Mouse (Mus musculus): ENCODE data around the gene Ston1. TPM values are rescaled to one million over a fixed set of nuclear protein-coding genes. Genes with fewer than 3 reads are reported as not detected.

The Ston1 gene
- polyA plus RNA-seq, 1 experiment, result 16.6 TPM

DNA sequence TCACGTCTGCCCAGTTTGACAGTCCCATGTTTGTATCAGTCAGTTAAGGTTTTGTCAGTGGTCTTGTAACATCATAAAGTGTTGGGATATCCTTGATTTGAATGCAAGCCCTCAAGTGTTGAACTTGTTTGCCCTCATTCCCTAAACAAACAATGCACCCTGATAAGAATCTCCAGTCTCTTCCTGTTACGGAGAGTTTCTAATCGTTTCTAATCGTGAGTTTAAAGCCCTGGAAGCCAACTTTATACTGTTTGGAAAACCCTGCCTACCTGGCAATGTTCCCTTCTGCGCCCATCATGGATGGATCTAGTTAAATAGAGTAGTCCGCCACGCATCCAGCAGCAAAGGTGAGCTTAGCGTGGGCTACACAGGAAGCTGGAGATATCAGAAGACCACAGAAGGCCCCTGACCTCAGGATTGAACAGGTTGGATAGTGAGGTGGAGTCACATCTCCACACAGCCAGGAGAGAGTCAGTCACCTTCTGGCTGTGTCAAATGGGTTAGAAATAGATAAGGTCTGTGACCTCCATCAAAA is 3.1 kb downstream of the Ston1 start:
- no peaks in the 10 kb centered on the region for H3K27me3 ChIP-seq (ENCODE audit: control insufficient read depth, insufficient read depth, insufficient read length)
- no peak overlapping the region for H3K4me3 ChIP-seq
- TF ChIP-seq TCF12 (IDR thresholded peaks at IDR 0.05; ENCODE audit: insufficient read depth, poor library complexity, severe bottlenecking), result no peak
- TF ChIP-seq POLR2A (IDR thresholded peaks at IDR 0.05; ENCODE audit: insufficient read length, low read depth), result no peak
- no peak for TF ChIP-seq SRF (IDR thresholded peaks at IDR 0.05; ENCODE audit: control insufficient read depth, insufficient read length, low read depth)
- no peak for TF ChIP-seq MYOD1 (IDR thresholded peaks at IDR 0.05; ENCODE audit: control insufficient read depth in 1 of 3, insufficient read length in 2 of 3, low read depth in 2 of 3)
- no peak for TF ChIP-seq E2F4 (IDR thresholded peaks at IDR 0.05; ENCODE audit: insufficient read depth)
- TF ChIP-seq MYOG (IDR thresholded peaks at IDR 0.05; ENCODE audit: control insufficient read depth in 1 of 3, insufficient read depth in 1 of 3, insufficient read length in 2 of 3, low read depth in 2 of 3), result no peak
- TF ChIP-seq REST (IDR thresholded peaks at IDR 0.05; ENCODE audit: insufficient read depth, insufficient read length), result no peak
- no peak overlapping the region for H3ac ChIP-seq (ENCODE audit: control insufficient read depth, insufficient read length)
- H3K36me3 ChIP-seq (ENCODE audit: control insufficient read depth, insufficient read depth), result no peaks in the 10 kb centered on the region
- peaks cover 44% of the 10 kb centered on the region for H3K79me2 ChIP-seq (ENCODE audit: control insufficient read depth, insufficient read depth)
- H3K4me2 ChIP-seq (ENCODE audit: low read depth), result no peak overlapping the region

DNA sequence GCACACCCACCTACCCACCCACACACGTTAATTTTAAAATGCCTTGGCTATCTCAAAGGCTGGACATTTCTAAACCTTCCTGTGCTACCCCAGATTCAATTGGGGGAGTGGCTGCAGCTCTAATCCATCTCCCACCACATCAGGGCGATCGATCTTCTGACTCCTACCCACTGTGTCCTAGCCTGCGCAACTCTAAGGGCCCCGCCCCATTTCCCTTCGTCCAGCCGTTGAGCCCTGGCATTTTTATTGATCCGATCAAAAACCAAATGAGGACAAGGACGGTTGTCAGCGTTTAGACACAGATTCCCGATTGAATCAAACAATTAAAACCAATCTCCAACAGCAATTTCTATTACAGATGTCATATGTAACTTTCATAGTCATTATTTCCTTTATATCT is 6.5 kb downstream of the Ston1 start:
- TF ChIP-seq TCF12 (IDR thresholded peaks at IDR 0.05; ENCODE audit: insufficient read depth, poor library complexity, severe bottlenecking) (no peak), USF1 (IDR thresholded peaks at IDR 0.05; ENCODE audit: low read depth) (no peak), POLR2A (IDR thresholded peaks at IDR 0.05; ENCODE audit: insufficient read length, low read depth) (no peak), MAX (IDR thresholded peaks at IDR 0.05; ENCODE audit: low read depth) (no peak), REST (IDR thresholded peaks at IDR 0.05; ENCODE audit: insufficient read depth, insufficient read length) (no peak), MYOG (IDR thresholded peaks at IDR 0.05; ENCODE audit: control insufficient read depth in 1 of 3, insufficient read depth in 1 of 3, insufficient read length in 2 of 3, low read depth in 2 of 3) (no peak), SRF (IDR thresholded peaks at IDR 0.05; ENCODE audit: control insufficient read depth, insufficient read length, low read depth) (no peak), TCF3 (IDR thresholded peaks at IDR 0.05; ENCODE audit: insufficient read length, low read depth) (no peak), POLR2AphosphoS2 (IDR thresholded peaks at IDR 0.05; ENCODE audit: insufficient read length, low read depth) (no peak), CEBPB (IDR thresholded peaks at IDR 0.05; ENCODE audit: insufficient read depth, poor library complexity, severe bottlenecking) (no peak), E2F4 (IDR thresholded peaks at IDR 0.05; ENCODE audit: insufficient read depth) (no peak), MYOD1 (IDR thresholded peaks at IDR 0.05; ENCODE audit: control insufficient read depth in 1 of 3, insufficient read length in 2 of 3, low read depth in 2 of 3) (no peak)
- Histone ChIP-seq H3K27me3 (ENCODE audit: control insufficient read depth, insufficient read depth, insufficient read length) (no peaks in the 10 kb centered on the region), H3K4me2 (ENCODE audit: low read depth) (no peak overlapping the region), H3K4me3 (no peak overlapping the region), H3K36me3 (ENCODE audit: control insufficient read depth, insufficient read depth) (no peaks in the 10 kb centered on the region), H3ac (ENCODE audit: control insufficient read depth, insufficient read length) (no peak overlapping the region), H3K79me2 (ENCODE audit: control insufficient read depth, insufficient read depth) (peaks cover 47% of the 10 kb centered on the region)

DNA sequence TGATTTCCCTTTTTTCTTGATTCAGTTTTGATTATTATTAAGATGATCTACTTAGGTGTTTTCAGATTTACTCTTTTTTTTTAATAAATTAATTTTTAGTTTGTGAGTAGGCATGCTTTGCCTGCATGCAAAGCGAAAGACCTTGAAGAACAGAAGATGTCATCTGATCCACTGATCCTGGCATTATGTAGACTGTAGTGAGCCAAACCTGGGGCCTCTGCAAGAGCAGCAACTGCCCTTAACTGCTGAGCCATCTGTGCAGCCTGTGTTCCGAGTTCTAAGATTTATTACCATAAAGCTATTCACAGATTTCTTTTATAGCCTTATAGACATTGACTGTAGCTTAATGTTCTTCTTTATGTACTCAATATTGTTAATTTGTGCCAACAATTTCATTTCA is 8.6 kb downstream of the Ston1 start:
- Histone ChIP-seq H3K4me3 (no peak overlapping the region), H3ac (ENCODE audit: control insufficient read depth, insufficient read length) (no peak overlapping the region), H3K36me3 (ENCODE audit: control insufficient read depth, insufficient read depth) (no peaks in the 10 kb centered on the region), H3K27me3 (ENCODE audit: control insufficient read depth, insufficient read depth, insufficient read length) (no peaks in the 10 kb centered on the region), H3K4me2 (ENCODE audit: low read depth) (no peak overlapping the region), H3K79me2 (ENCODE audit: control insufficient read depth, insufficient read depth) (peaks cover 40% of the 10 kb centered on the region)
- no peak for TF ChIP-seq TCF12 (IDR thresholded peaks at IDR 0.05; ENCODE audit: insufficient read depth, poor library complexity, severe bottlenecking)
- TF ChIP-seq CEBPB (IDR thresholded peaks at IDR 0.05; ENCODE audit: insufficient read depth, poor library complexity, severe bottlenecking), result no peak
- TF ChIP-seq POLR2A (IDR thresholded peaks at IDR 0.05; ENCODE audit: insufficient read length, low read depth), result no peak

DNA sequence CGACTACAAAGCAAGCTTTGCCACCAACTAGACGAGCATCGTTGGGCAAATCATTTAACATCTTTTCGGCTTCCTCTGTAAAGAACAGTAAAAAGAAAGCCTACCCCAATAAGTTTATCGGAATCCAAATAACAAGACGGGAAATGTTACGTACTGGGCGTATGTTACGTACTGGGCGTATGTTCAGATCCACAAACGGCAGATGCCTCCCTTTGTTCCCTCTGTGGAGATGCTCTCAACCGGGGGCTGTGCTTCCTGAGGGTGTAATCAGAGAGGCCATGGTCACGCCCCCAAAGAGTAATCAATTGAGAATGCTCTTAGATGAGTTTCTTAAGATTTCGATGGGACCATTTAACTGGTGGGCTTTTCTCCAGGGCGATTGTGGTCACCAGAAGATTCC is 11.9 kb downstream of the Ston1 start:
- no peak for TF ChIP-seq TCF3 (IDR thresholded peaks at IDR 0.05; ENCODE audit: insufficient read length, low read depth)
- no peak for TF ChIP-seq SRF (IDR thresholded peaks at IDR 0.05; ENCODE audit: control insufficient read depth, insufficient read length, low read depth)
- TF ChIP-seq E2F4 (IDR thresholded peaks at IDR 0.05; ENCODE audit: insufficient read depth), result no peak
- no peak for TF ChIP-seq POLR2A (IDR thresholded peaks at IDR 0.05; ENCODE audit: insufficient read length, low read depth)
- no peak for TF ChIP-seq MAX (IDR thresholded peaks at IDR 0.05; ENCODE audit: low read depth)
- TF ChIP-seq MYOG (IDR thresholded peaks at IDR 0.05; ENCODE audit: control insufficient read depth in 1 of 3, insufficient read depth in 1 of 3, insufficient read length in 2 of 3, low read depth in 2 of 3), result no peak
- no peak for TF ChIP-seq TCF12 (IDR thresholded peaks at IDR 0.05; ENCODE audit: insufficient read depth, poor library complexity, severe bottlenecking)
- TF ChIP-seq MYOD1 (IDR thresholded peaks at IDR 0.05; ENCODE audit: control insufficient read depth in 1 of 3, insufficient read length in 2 of 3, low read depth in 2 of 3), result no peak
- no peak for TF ChIP-seq POLR2AphosphoS2 (IDR thresholded peaks at IDR 0.05; ENCODE audit: insufficient read length, low read depth)
- no peak for TF ChIP-seq USF1 (IDR thresholded peaks at IDR 0.05; ENCODE audit: low read depth)
- no peak for TF ChIP-seq REST (IDR thresholded peaks at IDR 0.05; ENCODE audit: insufficient read depth, insufficient read length)
- TF ChIP-seq CEBPB (IDR thresholded peaks at IDR 0.05; ENCODE audit: insufficient read depth, poor library complexity, severe bottlenecking), result no peak
- H3K4me3 ChIP-seq, result no peak overlapping the region
- H3K27me3 ChIP-seq (ENCODE audit: control insufficient read depth, insufficient read depth, insufficient read length), result no peaks in the 10 kb centered on the region
- peaks cover 45% of the 10 kb centered on the region for H3K79me2 ChIP-seq (ENCODE audit: control insufficient read depth, insufficient read depth)
- no peak overlapping the region for H3K4me2 ChIP-seq (ENCODE audit: low read depth)
- H3ac ChIP-seq (ENCODE audit: control insufficient read depth, insufficient read length), result no peak overlapping the region
- no peaks in the 10 kb centered on the region for H3K36me3 ChIP-seq (ENCODE audit: control insufficient read depth, insufficient read depth)

DNA sequence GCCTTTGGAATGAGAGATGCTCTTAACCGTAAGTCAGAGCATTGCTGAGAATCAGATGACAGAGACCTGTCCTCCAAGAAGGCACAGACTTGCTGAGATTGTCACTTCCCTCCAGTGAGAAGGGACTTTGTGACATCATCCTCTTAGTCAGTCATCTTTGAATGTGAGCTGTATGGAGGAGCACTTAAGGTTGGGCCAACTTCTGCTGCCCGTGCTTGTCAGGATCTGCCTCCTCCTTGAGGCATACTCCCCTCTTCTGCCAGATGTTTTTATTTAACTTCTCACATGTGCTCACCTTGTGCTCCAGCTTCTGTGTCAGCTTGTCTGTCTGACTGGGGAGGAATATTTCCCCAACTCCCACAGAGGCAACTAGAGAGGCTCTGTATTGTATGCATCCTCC is 13.6 kb downstream of the Ston1 start:
- no peaks in the 10 kb centered on the region for H3K27me3 ChIP-seq (ENCODE audit: control insufficient read depth, insufficient read depth, insufficient read length)
- H3K79me2 ChIP-seq (ENCODE audit: control insufficient read depth, insufficient read depth), result peaks cover 37% of the 10 kb centered on the region
- H3K4me3 ChIP-seq, result no peak overlapping the region
- H3ac ChIP-seq (ENCODE audit: control insufficient read depth, insufficient read length), result no peak overlapping the region
- TF ChIP-seq MAX (IDR thresholded peaks at IDR 0.05; ENCODE audit: low read depth) (no peak), MYOD1 (IDR thresholded peaks at IDR 0.05; ENCODE audit: control insufficient read depth in 1 of 3, insufficient read length in 2 of 3, low read depth in 2 of 3) (no peak), TCF3 (IDR thresholded peaks at IDR 0.05; ENCODE audit: insufficient read length, low read depth) (no peak), REST (IDR thresholded peaks at IDR 0.05; ENCODE audit: insufficient read depth, insufficient read length) (no peak), MYOG (IDR thresholded peaks at IDR 0.05; ENCODE audit: control insufficient read depth in 1 of 3, insufficient read depth in 1 of 3, insufficient read length in 2 of 3, low read depth in 2 of 3) (no peak), E2F4 (IDR thresholded peaks at IDR 0.05; ENCODE audit: insufficient read depth) (no peak), POLR2AphosphoS2 (IDR thresholded peaks at IDR 0.05; ENCODE audit: insufficient read length, low read depth) (no peak), USF1 (IDR thresholded peaks at IDR 0.05; ENCODE audit: low read depth) (no peak), POLR2A (IDR thresholded peaks at IDR 0.05; ENCODE audit: insufficient read length, low read depth) (no peak), TCF12 (IDR thresholded peaks at IDR 0.05; ENCODE audit: insufficient read depth, poor library complexity, severe bottlenecking) (no peak), CEBPB (IDR thresholded peaks at IDR 0.05; ENCODE audit: insufficient read depth, poor library complexity, severe bottlenecking) (no peak), SRF (IDR thresholded peaks at IDR 0.05; ENCODE audit: control insufficient read depth, insufficient read length, low read depth) (no peak)
- no peaks in the 10 kb centered on the region for H3K36me3 ChIP-seq (ENCODE audit: control insufficient read depth, insufficient read depth)
- no peak overlapping the region for H3K4me2 ChIP-seq (ENCODE audit: low read depth)
